Mouse (Mus musculus) lung, adult 2 months (tissue): ENCODE measurements around the gene Mcfd2.

ENCODE experiments used
- CTCF ChIP-seq: fragments of 200-500 bp; IDR thresholded peaks from 2 replicates; pipeline ENCODE4 v1.5.1; 2011; ENCODE audit warnings: mild to moderate bottlenecking, low read length, control low read depth; ENCODE audit not compliant: insufficient read depth
- POLR2A ChIP-seq: fragments of 200-500 bp; IDR thresholded peaks from 2 replicates; pipeline ENCODE4 v1.6.1; 2011; ENCODE audit warnings: low read depth, mild to moderate bottlenecking, control low read depth, low read length, borderline replicate concordance; ENCODE audit errors: extremely low read depth

- no peak for TF ChIP-seq CTCF
- TF ChIP-seq POLR2A = no peak
Observed at GRCm38 (mm10) chr17:87302014-87302794, 36.5 kb upstream of the Mcfd2 start.
